8 mouse cellular contexts compared by ENCODE assay signal in the genomic region with DNA sequence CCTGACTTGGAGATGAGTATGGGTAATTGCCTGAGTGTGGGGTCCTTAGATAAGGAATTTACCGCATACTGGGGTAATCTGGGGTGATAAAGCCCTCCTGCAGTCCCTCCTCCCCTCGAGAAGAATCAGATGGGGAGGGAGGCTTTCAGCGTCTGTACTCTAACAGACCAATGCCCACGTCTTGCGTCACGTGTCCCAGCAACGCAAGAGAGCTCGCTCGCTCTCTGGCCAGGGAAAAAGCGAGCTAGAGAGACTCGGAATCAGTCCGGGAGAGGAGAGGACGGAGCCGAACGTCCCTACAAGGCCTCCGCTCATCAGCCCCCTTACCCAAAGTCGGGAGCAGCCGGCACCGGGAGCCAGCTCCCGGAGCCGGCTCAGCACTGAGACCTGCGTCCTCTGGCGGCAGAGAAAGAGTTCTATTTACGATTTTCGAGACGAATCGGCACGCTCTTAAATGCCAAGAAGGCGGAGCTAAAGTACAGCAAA. TPM values are rescaled to one million over a fixed set of nuclear protein-coding genes. Genes with fewer than 3 reads are reported as not detected.
DNase-seq lines count a peak whose midpoint lies in the region; ATAC-seq lines count a peak whose summit lies in the region.

No protein-coding gene starts in this region.

- 51% methylated on average over 29 of the region's 29 CpGs for WGBS in heart, embryonic 14.5 days
- WGBS in limb, embryonic 13.5 days: 61% methylated on average over 29 of the region's 29 CpGs
- whole genome bisulfite sequencing in midbrain, embryonic 15.5 days: 52% methylated on average over 29 of the region's 29 CpGs

- H3K9me3 ChIP-seq in heart, embryonic 14.5 days (ENCODE audit: control insufficient read depth, low read length): peaks cover 64% of the 10 kb centered on the region
- peaks cover 70% of the 10 kb centered on the region for H3K9me3 ChIP-seq in limb, embryonic 13.5 days
- peaks cover 29% of the 10 kb centered on the region for H3K9me3 ChIP-seq in midbrain, embryonic 15.5 days

- H3K27me3 ChIP-seq in heart, embryonic 14.5 days (ENCODE audit: control insufficient read depth, insufficient read depth, low read length): peaks cover 34% of the 10 kb centered on the region
- peaks cover 46% of the 10 kb centered on the region for H3K27me3 ChIP-seq in limb, embryonic 13.5 days
- peaks cover 28% of the 10 kb centered on the region for H3K27me3 ChIP-seq in midbrain, embryonic 15.5 days (replicated peaks)

- no peak overlapping the region for H3K9ac ChIP-seq in heart, embryonic 14.5 days (ENCODE audit: low read length)
- H3K9ac ChIP-seq in limb, embryonic 13.5 days: no peak overlapping the region
- no peak overlapping the region for H3K9ac ChIP-seq in midbrain, embryonic 15.5 days

- no peak overlapping the region for H3K27ac ChIP-seq in heart, embryonic 14.5 days (replicated peaks in 1 of 2; ENCODE audit: control insufficient read depth in 1 of 2, insufficient read depth in 1 of 2, low read depth in 2 of 2, low read length in 2 of 2)
- H3K27ac ChIP-seq in limb, embryonic 13.5 days: no peak overlapping the region
- no peak overlapping the region for H3K27ac ChIP-seq in midbrain, embryonic 15.5 days

- peaks cover 7 to 19% of the 10 kb centered on the region in 2 experiments; a peak in 3 of 4 replicates for H3K4me1 ChIP-seq in heart, embryonic 14.5 days (ENCODE audit: control insufficient read depth in 2 of 2, insufficient read depth in 2 of 2, low read length in 2 of 2)
- peaks cover 39% of the 10 kb centered on the region for H3K4me1 ChIP-seq in limb, embryonic 13.5 days
- peaks cover 55% of the 10 kb centered on the region for H3K4me1 ChIP-seq in midbrain, embryonic 15.5 days

- H3K36me3 ChIP-seq in heart, embryonic 14.5 days (ENCODE audit: control insufficient read depth, insufficient read depth, low read length): no peaks in the 10 kb centered on the region
- H3K36me3 ChIP-seq in limb, embryonic 13.5 days: peaks cover 67% of the 10 kb centered on the region
- H3K36me3 ChIP-seq in midbrain, embryonic 15.5 days (replicated peaks): no peaks in the 10 kb centered on the region

- peak overlapping the region in 1 of 2 experiments; percentile 14; a peak in 1 of 4 replicates for H3K4me3 ChIP-seq in heart, embryonic 14.5 days (ENCODE audit: control insufficient read depth in 1 of 2, insufficient read depth in 1 of 2, low read depth in 1 of 2, low read length in 2 of 2)
- H3K4me3 ChIP-seq in limb, embryonic 13.5 days: peak overlapping the region; percentile 19
- H3K4me3 ChIP-seq in midbrain, embryonic 15.5 days: peak overlapping the region; percentile 5; the same call in 1 of the 2 replicates

- DNase-seq in kidney, adult 9 months: peak; percentile 14
- DNase-seq in kidney, adult 11 months: no peak
- DNase-seq in c-Kit-positive CD71-positive TER-119-negative erythroid progenitor cells, embryonic 14.5 days (ENCODE audit: low read depth): peak; percentile 66
- no peak for DNase-seq in ovary, postnatal 14 days (ENCODE audit: low spot score)
- DNase-seq in left cerebral cortex, adult 9 months (ENCODE audit: low spot score in 2 of 2): no peak

- H3K4me2 ChIP-seq in heart, embryonic 14.5 days (ENCODE audit: low read length): peak overlapping the region; percentile 73
- H3K4me2 ChIP-seq in limb, embryonic 13.5 days (replicated peaks): peak overlapping the region; percentile 70
- H3K4me2 ChIP-seq in midbrain, embryonic 15.5 days: peak overlapping the region; percentile 29

- no peak for ATAC-seq in heart, embryonic 14.5 days (ENCODE audit: insufficient number of reproducible peaks, insufficient read depth, low FRiP score, low read depth)
- no peak for ATAC-seq in limb, embryonic 13.5 days (ENCODE audit: low FRiP score, low read depth)
- no peak for ATAC-seq in midbrain, embryonic 15.5 days (replicated peaks)

RNA-seq across cellular contexts. Expression of gene Gnas, which starts 13.0 kb away (rescaled TPM):
- polyA plus RNA-seq in heart, embryonic 14.5 days (2014; fragmentation: Nextera tagmentation; extraction: Ambion mirVana): 1,524 and 1,578 TPM in 2 replicates
- polyA plus RNA-seq in limb, embryonic 13.5 days (2015; fragmentation: Nextera tagmentation; extraction: Ambion mirVana): 1,943 and 1,947 TPM in 2 replicates
- polyA plus RNA-seq in midbrain, embryonic 15.5 days (2015; fragmentation: Nextera tagmentation; extraction: Ambion mirVana): 1,362 and 1,368 TPM in 2 replicates

RNA-seq across cellular contexts. Expression of gene Gm20721, which starts 49.4 kb away (rescaled TPM):
- polyA plus RNA-seq in heart, embryonic 14.5 days (2014; fragmentation: Nextera tagmentation; extraction: Ambion mirVana): 6.8 and 7.5 TPM in 2 replicates
- 21.5 and 25.3 TPM in 2 replicates for polyA plus RNA-seq in limb, embryonic 13.5 days (2015; fragmentation: Nextera tagmentation; extraction: Ambion mirVana)
- 8.2 and 16.1 TPM in 2 replicates for polyA plus RNA-seq in midbrain, embryonic 15.5 days (2015; fragmentation: Nextera tagmentation; extraction: Ambion mirVana)

Comparison
In these comparisons a context has a peak if more than half of its experiments do, and no peak if none do; other contexts are left out.
1. DNase-seq: peak in kidney, adult 9 months (single experiment) and c-Kit-positive CD71-positive TER-119-negative erythroid progenitor cells, embryonic 14.5 days (single experiment); none in kidney, adult 11 months (single experiment), ovary, postnatal 14 days (single experiment) and left cerebral cortex, adult 9 months (0 of 2).
2. Peak in every context shown above with its lines, with median percentiles within 50 percentile points of each other: H3K4me2 ChIP-seq.